Mouse (Mus musculus) right cerebral cortex, postnatal 14 days (tissue): ENCODE data around the gene Scaf1.

ENCODE experiments used
- DNase-seq: peaks from one replicate; pipeline ENCODE4 v3.0.0; 2022

Gene Scaf1

DNA sequence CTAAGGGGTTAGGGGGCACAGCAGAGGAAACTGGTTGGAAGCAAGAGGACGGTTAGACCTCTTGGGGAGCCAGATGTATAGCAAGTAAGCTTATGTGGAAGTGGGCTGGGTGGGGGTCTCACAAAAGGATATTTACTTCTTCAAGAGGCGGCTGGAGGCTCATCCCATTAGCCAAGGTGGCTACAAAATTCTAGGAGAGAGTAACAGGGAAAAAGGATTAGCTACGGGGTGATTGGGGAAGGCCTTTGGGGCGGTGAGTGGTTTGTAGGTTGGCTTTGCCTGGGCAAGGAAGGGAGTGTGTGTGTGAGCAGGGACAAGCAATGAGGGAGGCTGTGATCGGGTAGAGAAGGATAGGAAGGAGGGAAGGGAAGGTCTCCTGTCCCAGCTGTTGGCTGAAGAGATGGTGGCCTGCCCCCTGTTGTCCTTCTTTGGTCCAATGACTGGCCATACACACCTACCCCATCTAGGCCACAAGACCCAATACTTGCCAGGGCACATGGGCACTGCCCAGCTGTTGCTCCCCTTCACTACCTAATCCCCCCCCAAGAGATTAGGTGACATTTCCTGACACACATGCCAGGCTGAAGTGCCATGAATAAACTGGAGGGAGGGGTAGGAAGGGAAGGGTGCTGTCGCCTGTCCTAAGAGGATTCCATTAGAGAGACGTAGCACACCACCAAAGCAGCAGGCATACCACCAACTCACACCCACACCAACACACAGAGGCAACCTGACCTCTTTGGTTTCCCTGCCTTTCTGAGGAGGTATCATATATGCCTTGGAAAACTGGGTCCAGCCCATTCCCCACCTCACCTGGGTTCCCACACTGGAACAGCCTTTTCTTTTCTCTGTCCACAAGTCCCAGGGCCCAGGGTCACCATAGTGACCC is 32.0 kb downstream of the Scaf1 start:
- DNase-seq, result no peak

DNA sequence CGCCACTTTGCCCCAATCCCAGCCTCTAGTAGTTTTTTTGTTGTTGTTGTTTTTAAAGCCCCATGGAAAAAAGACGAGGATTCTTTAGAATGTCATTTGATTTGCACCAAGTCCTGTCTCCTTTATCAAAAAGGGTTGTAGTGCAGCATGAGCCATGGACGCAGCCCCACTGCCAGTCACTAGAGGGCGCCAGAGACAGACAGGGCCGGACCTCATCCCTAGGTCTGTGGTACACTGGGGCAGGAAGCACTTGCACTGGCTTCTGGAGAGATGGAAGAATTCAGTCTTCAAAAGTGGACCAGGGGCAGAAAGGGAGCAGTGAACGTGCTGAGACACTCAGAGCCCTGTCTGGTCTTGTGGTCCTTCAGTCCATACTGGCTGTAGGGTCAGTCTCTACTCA is 33.1 kb downstream of the Scaf1 start:
- peak; percentile 86 for DNase-seq

DNA sequence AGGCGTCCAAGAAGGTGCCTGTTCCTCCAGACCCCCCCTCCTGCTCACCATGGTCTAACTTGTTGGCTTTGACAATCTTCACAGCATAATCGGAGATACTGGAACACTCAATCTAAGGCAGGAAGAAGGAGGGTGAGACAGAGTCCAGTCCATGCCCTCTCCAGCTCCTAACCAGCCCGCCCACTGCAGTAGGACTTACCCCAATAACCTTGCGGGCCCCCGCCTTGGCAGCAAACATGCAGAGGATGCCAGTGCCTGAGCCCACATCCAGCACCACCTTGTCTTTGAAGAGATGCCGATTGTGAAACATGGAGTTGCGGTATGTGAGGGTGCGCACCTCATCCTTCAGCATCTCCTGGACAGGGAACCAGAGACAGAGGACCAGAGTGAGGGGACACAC is 34.6 kb downstream of the Scaf1 start:
- DNase-seq, result no peak

DNA sequence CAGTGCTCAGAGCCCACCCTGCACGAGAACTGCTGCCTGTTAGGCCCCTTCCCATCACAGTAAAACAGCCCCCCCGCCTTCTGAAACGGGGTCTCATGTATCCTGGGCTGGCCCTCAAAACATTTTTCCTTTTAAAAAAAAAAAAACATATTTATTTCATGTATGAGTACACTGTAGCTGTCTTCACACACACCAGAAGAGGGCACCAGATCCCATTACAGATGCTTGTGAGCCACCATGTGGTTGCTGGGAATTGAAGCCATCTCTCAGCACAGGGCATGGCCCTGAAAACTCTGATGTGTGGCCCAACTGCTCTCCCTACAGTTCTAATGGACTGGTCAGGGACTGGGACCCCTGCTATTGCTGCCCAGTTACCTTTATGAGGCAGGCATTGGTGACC is 37.9 kb downstream of the Scaf1 start:
- DNase-seq, result no peak

DNA sequence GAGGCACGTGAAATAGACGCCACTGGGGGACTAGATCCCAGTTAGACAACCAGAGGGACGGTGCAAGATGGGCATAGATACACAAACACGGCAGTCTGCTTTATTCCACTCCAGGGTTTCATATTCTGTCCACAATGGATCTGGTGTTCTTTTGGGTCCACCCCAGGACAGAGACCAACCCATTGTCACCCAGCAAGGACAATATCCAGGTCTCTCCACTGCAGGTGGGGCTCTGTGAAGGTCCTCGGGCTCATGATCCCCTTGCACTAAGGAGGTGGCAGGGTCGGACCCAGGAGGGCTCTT is 41.1 kb downstream of the Scaf1 start:
- DNase-seq, result no peak

DNA sequence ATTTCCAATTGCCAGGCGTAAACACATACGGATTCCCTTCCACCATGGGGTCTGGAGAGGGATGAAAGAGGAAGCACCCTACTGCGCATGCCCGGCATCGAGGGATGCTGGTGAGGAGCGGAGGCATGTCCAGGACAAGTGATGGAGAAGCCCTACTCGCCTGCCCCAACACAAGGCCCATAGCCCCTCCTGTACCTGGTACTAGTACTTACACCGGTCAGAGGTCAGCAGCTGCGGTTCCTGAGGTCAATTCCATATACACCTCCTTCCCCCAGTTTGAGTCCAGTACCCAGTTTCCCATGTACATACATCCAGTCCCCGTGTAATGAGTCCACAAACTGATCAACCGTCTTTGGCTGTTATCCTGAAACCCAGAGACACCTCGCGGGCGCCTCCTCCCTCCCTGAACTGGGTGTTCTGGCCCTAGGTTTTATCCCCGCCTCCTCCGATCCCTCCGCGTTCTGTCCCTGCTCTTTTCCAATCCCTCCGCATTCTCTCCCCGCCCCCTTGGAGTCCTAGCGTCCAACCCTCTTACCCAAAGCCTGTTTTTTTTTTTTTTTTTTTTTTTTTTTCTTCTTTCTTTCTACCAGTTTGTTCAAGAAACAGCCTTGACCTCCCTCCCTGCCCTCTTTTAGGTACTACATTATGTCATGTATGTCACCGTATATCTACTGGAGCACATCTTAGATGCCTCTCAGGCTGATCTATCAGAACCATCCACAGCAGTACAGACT is 41.6 kb downstream of the Scaf1 start, which contains the start of gene Cpt1c:
Gene Cpt1c (minus strand): TSS at position 469 of the 734 bp plus-strand sequence.
- peak; percentile 92 for DNase-seq

DNA sequence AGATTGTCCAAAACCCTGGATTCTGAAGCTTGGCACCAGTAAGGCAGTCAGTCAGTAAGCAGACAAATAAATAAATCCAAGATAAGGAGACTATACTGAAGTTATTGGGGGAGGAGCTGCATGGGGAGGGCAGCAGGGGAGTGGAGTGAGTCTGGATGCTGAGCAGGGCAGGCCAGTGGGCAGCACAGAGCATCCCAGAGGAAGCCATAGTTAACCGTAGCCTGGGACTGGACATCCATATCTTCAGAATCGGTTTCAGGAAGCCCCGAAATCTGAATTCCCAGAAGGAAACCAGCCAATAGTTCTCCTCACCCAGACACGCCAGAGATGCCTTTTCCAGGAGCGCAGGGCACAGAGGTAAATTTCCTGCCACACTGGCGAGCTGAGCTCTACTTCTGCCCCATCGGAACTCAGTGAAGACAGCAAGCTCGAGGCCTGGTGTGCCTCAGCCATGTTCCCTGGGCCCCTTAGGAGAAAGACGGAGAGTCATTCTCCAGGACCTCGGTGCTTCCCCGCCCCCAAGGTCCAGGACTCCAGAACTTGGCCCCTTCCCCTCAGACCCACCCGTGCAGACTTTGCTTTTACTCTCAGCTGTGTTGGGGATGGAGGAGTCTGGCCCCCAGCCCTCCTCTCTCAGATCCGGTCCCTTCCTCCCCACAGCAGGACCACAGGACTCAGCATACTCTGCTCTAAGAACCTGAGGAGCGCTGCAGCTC is 42.6 kb downstream of the Scaf1 start:
- DNase-seq, result no peak

DNA sequence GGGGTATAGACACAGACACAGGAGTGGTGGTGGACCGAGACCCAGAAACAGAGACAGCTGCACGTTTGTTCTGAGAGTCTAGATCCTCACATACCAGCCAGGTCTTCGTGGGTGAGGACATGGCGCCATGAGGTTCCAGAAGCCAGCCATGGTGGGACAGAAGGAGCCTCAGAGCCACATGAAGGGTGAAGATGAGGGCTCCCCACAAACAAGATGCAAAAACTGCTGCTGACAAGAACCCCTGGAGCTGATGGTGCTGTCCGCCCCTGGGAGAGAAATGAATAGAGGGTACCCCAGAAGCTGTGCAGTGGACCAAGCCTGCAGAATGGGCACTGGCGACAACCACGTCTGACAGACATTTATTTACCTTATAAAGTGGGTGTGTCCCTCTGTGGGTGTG is 45.0 kb downstream of the Scaf1 start:
- no peak for DNase-seq

DNA sequence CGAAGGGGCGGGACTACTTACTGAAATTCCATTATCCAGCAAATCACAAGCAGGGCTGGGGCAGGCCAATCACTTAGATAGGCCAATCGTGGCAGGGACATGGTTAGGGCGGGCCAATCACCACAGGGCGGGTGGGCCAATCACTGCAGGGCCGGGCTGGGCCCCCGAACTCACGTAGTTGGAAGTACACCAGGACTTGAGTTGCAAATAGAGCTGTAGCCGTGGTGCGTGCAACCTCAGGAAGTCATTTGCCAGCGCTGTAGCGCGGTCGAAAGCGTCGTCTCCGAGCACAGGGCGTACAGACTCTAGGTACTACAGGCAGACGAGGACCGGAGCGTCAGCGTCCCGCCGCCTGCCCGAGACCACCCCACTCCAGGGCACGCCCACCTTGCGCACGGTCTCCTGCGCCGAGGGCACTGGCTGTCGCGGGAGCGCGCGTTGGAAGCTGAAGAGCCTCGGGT is 45.9 kb downstream of the Scaf1 start:
- DNase-seq, result peak; percentile 78

DNA sequence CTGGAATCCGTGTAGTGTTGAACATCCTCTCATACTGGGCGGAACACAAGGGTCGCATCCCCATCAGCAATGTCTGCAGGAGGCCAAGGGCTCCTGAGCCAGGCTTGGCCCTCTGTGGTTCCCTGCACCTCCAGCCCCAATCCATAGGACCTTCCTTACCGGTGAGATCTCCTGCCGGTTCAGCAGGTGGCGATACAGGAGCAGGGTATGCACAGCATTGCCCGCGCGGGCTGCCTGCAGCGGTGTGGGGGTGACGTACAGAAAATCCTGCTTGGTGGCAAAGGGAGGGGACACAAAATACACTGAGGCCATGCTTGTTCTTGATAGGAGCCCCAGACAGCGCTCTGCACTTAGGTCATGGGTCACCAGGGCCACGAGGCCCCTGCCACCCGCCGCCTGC is 49.5 kb downstream of the Scaf1 start:
- DNase-seq, result no peak

DNA sequence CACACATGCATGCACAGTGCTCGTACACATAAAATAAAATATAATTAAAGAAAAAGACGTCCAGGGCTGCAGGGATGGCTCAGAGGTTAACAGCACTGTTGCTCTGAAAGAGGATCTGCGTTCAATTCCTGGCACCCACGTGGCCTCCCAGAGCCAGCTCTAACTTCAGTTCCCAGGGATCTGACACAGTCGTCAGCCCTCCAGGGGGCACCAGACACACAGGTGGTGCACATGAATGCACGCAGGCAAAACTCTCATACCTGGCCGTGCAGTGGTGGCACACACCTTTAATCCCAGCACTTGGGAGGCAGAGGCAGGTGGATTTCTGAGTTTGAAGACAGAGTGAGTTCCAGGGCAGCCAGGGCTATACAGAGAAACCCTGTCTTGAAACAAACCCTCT is 50.2 kb downstream of the Scaf1 start:
- DNase-seq, result no peak

DNA sequence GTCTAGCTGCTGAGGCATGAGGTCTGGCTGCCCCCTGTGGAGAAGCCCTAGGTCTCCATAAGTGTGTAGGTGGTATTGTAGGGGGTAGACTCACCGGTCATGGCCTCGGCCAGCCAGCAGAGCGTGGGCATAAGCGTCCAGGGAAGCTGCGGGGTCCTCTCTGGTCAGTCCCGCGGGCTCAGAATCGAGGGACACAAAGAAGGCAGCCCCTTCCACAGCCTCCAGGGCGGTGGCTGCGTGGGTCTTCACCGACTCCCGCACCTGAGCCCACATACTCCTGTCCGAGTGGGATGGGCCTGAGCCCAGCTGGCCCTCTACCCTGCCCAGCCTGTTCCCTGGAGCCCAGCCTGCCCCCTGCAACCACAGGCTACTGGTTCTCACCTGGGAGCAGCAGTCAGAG is 51.2 kb downstream of the Scaf1 start:
- peak; percentile 3 for DNase-seq

DNA sequence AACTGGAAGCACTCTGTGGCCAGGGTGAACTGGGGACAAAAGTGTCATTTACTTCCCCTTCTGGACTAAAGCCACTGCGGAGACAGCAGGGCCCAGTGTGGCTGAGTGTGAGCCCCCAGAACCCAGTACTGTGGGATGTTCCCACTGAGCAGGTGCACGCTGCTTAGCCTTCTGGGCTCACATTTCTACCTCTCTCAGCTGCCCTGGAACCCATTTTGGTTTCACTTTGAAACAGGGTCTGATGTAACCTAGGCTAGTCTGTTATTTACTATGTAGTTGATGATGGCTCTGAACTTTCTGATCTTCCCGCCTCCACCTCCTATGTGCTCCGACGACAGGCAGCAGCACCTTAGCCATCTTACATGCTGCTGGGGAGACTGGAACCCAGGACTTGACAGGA is 53.3 kb downstream of the Scaf1 start:
- no peak for DNase-seq

DNA sequence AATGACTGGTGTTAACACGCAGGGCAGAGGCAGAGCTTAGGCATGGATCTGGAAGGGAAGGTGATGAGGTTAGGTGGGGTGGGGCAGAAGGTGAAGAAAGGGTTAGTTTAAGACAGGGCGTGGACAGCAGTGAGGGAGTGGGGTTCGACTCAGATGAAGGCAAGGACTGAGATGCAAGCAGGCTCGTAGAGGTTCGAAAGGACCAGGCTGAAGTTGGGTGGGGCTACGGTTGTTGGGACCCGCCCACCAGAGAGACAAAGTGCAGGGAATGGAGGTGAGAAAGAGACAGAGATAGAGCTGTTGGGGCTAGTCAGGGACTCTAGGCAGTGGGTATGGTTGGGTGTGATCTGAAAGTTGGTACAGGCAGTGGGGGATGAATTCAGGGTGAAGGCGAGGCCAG is 53.8 kb downstream of the Scaf1 start:
- DNase-seq, result no peak

DNA sequence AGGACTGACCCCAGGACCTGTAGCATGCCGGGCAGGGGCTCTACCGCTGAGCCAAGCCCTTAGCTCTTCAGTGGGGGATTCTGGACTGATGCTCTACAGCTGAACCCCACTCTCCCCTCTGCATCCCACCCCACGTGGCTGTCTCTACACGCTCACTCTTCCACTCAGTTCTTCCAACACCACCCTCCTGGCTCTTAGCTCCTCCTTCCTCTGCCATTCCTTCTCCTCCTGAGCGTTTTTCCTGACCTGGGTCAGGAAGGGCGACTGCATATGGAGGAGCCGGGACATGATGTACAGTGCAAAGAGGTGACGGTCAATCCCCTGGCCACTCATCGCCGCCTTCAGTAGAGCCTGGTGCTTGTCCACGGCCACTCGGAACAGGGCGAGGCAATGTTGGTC is 55.7 kb downstream of the Scaf1 start:
- no peak for DNase-seq

DNA sequence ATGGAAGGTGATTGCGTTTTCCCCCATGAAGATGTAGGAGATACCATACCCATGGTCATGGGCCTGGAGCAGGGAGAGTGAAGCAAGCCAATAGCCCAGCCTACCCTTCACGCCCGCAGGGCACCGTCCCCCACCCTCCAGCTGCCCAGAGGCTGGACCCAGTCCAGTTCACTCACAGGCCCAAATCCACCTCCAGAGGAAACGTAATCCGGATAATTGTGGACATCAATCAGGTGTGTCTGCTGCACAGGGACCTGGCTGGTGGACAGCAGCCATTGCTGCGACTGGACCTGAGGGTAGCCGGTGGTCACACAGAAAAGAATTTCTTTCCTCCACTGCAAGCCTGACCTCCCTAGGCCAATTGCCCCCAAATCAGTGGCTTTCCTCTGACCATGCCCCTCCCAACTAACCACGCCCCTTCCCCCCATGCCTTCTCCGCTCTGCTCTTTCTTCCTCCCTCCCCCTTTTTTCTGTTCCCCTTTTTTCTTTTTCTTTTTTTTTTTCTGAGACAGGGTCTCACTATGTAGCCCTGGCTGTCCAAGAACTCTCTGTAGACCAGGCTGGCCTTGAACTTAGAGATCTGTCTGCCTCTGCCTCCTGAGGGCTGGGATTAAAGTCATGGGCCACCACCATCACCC is 56.2 kb downstream of the Scaf1 start:
- no peak for DNase-seq

DNA sequence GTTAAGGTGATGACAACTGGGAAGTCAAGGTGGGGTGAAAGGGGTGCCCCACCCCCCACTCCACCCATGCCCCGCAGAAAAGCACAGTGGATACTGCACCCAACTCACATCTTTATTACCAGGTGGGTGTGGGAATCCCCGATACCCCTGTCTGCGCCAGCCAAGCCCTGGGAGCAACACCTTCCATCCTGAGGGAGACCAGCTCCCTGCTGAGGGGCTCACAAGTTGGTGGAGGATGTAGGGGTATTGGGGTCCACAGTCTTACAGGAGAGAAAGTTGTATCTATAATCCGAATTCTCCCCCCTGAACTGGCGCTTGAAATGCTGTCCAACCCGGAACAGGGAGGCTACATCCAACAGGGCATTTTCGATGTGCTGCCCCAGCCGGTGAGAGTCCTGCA is 56.9 kb downstream of the Scaf1 start:
- no peak for DNase-seq

DNA sequence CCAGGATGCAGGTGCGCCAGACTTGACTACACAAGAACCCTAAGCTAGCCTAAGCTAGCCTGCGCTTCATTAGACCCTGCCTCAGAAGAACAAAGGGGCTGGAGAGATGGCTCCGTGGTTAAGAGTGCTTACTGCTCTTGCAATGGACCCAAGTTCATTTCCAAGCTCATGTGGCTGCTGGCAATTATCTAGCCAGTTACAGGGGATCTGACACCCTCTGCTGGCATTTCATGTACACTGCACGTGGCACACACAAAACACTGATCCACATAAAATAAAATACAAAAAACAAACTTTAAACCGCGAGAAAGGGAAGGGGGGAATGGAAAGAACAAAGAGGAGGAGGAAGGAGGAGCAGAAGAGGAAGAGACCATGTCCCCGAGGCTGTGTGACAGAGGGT is 58.0 kb downstream of the Scaf1 start:
- DNase-seq, result no peak

DNA sequence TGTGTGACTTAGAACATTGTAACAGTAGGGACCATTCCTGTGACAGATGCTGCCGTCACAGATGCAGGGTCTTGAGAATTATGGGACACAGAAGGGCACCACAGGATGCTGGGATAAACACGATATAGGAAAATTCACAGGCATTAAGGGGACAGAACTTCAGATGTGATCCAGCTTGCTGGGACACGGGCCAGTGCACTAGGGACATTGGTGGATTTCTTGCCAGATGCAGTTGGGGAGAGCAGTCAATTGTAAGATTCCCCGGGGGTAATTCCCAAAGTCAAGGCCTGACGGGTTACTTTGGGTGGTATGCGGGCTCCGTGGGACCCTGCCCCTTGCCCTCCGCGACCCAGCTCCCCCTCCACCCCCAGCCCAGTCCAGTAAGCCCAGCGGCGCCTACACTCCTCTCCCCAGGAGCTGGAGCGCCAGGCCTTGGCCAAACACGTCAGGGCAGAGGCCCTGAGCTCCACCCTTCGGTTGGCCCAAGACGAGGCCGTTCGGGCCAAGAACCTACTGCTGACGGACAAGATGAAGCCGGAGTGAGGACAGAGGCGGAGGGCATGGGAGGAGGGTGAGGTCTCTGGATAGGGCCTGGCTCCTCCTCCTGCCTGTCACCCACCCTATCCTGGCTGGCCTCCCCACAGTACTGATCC is 58.9 kb downstream of the Scaf1 start:
- no peak for DNase-seq

DNA sequence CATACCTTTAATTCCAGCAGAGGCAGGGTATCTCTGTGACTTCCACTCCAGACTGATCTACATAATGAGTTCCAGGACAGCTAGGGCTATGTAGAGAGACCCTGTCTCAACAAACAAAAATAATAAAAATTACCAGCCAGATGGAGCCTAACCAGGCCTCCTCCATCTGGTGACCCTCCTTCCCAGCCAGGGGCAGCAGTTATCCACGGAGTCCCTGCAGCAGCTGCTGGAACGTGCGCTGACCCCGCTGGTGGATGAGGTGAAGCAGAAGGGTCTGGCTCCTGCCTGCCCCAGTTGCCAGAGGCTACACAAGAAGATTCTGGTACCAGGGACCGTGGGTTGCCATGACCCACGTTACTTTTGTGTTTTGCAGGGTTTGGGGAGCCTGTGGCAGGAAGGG is 59.9 kb downstream of the Scaf1 start:
- no peak for DNase-seq

DNA sequence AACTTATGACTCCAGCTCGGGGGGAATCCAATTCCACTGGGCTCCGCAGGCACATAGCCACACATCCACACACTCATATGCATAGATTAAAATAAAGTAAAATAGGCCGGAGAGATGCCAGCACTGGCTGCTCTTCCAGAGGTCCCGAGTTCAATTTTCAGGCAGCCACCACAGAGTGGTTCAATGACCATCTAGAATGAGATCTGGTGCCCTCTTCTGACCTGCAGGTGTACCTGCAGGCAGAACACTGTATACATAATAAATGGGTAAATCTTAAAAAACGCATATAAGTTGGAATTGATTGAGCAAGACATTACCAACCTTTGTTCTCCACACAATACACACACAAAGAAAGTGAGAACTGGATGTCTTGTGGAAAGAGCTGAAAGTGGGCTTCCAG is 60.5 kb downstream of the Scaf1 start:
- DNase-seq, result no peak

DNA sequence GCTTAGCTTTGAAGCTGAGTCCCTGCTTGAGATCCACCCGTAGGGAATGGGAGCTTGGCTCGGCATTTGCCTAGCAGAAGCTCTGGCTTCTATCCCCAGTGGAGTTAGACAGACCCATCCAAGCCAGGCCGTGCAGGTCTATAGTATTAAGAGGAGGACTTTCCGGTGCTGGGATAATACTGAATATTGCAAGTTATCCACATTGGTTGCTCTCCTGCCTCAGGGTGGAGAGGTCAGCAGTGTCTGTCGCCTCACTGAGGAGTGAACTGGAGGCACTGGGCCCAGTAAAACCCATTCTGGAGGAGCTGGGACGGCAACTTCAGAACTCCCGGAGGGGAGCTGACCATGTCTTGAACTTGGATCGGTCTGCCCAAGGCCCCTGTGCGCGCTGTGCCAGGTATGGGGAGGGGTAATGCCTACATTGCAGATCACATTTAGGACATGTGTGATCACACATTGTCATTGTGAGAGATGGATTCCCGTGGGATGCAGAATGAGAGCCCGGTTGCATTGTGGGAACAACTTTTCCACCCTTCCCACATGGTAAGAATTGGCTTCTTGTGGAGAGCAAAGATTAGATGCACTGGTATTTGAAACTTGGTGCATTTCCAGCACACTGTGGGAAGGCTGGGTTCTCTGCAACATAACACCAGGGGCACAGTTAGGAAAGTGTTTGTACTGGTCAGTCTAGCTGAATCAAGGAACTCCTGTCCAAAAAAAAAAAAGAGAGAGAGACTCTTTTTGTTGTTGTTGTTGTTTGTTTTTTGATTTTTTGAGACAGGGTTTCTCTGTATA is 61.9 kb downstream of the Scaf1 start:
- no peak for DNase-seq
